Mouse (Mus musculus) hindbrain, embryonic 12.5 days (tissue): ENCODE measurements around the gene Hectd4. TPM values are rescaled to one million over a fixed set of nuclear protein-coding genes. Genes with fewer than 3 reads are reported as not detected.
A peak's percentile ranks its signal among the peaks of the same experiment; 100 is the strongest.

ENCODE experiments used
- ATAC-seq: fragments of 200-750 bp; cut with Nextera tagmentation; 2 replicates; pipeline ENCODE4 v1.8.0; 2017; ENCODE audit warnings: moderate TSS enrichment; ENCODE audit not compliant: low FRiP score
- H3K27ac ChIP-seq: fragments of 300-500 bp; sonication (generic); 2 replicates; pipeline ENCODE4 v1.5.1; 2016; ENCODE audit warnings: mild to moderate bottlenecking
- H3K27me3 ChIP-seq: fragments of 300-500 bp; sonication (generic); 2 replicates; pipeline ENCODE4 v1.6.1; 2016; ENCODE audit warnings: mild to moderate bottlenecking
- H3K36me3 ChIP-seq: fragments of 300-500 bp; sonication (generic); 2 replicates; pipeline ENCODE4 v1.6.1; 2016; ENCODE audit warnings: mild to moderate bottlenecking
- H3K4me1 ChIP-seq: fragments of 300-500 bp; sonication (generic); 2 replicates; pipeline ENCODE4 v1.6.1; 2016
- H3K4me2 ChIP-seq: fragments of 300-500 bp; sonication (generic); replicated peaks from 2 replicates; pipeline ENCODE4 v1.6.1; 2016; ENCODE audit warnings: mild to moderate bottlenecking
- H3K4me3 ChIP-seq: fragments of 300-500 bp; sonication (generic); 2 replicates; pipeline ENCODE4 v1.5.1; 2016; ENCODE audit warnings: mild to moderate bottlenecking
- H3K9ac ChIP-seq: fragments of 300-500 bp; sonication (generic); 2 replicates; pipeline ENCODE4 v1.6.1; 2016; ENCODE audit warnings: mild to moderate bottlenecking, moderate library complexity
- H3K9me3 ChIP-seq: fragments of 300-500 bp; sonication (generic); replicated peaks from 2 replicates; pipeline ENCODE4 v1.6.1; 2016; ENCODE audit warnings: mild to moderate bottlenecking
- WGBS: fragments of 180-500 bp; shearing (Covaris S2); methylation state at CpG from one replicate; pipeline ENCODE4 v1.1.7; 2016; 5-methylcytosine and 5-hydroxymethylcytosine counted together
- polyA plus RNA-seq: library from polyadenylated mRNA; unstranded; fragments of >200 nt; fragmentation: Nextera tagmentation; extraction: Ambion mirVana; gene quantifications from 2 replicates; pipeline ENCODE4 v1.2.1, GENCODE M21; 2016

Hectd4 gene
- polyA plus RNA-seq, 1 experiment from 2014 or later, result 16.4 TPM

GRCm38 (mm10) chr5:121266741-121267382 lies 46.8 kb downstream of the Hectd4 start:
- Histone ChIP-seq H3K36me3 (peaks cover 62% of the 10 kb centered on the region), H3K4me2 (no peak overlapping the region), H3K27ac (no peak overlapping the region), H3K9ac (no peak overlapping the region), H3K4me1 (no peaks in the 10 kb centered on the region), H3K9me3 (no peaks in the 10 kb centered on the region), H3K4me3 (no peak overlapping the region), H3K27me3 (no peaks in the 10 kb centered on the region)
- 89% methylated on average over 7 of the region's 7 CpGs for WGBS
- no peak for ATAC-seq

GRCm38 (mm10) chr5:121271046-121271445 lies 51.0 kb downstream of the Hectd4 start:
- no peaks in the 10 kb centered on the region for H3K4me1 ChIP-seq
- H3K4me2 ChIP-seq, result no peak overlapping the region
- H3K9me3 ChIP-seq, result no peaks in the 10 kb centered on the region
- H3K9ac ChIP-seq, result no peak overlapping the region
- peaks cover 72% of the 10 kb centered on the region for H3K36me3 ChIP-seq
- no peak overlapping the region for H3K4me3 ChIP-seq
- no peaks in the 10 kb centered on the region for H3K27me3 ChIP-seq
- ATAC-seq, result no peak
- no peak overlapping the region for H3K27ac ChIP-seq
- WGBS, result 87% methylated on average over 7 of the region's 7 CpGs

GRCm38 (mm10) chr5:121276808-121277207 lies 56.8 kb downstream of the Hectd4 start:
- ATAC-seq, result no peak
- Histone ChIP-seq H3K27me3 (no peaks in the 10 kb centered on the region), H3K9me3 (no peaks in the 10 kb centered on the region), H3K36me3 (peaks cover 78% of the 10 kb centered on the region), H3K4me2 (no peak overlapping the region), H3K4me1 (no peaks in the 10 kb centered on the region), H3K4me3 (no peak overlapping the region), H3K27ac (no peak overlapping the region), H3K9ac (no peak overlapping the region)
- WGBS, result 85% methylated on average over 1 of the region's 1 CpGs

GRCm38 (mm10) chr5:121280456-121280855 lies 60.4 kb downstream of the Hectd4 start:
- Histone ChIP-seq H3K27me3 (no peaks in the 10 kb centered on the region), H3K27ac (no peak overlapping the region), H3K9ac (no peak overlapping the region), H3K36me3 (peaks cover 69% of the 10 kb centered on the region), H3K4me2 (no peak overlapping the region), H3K9me3 (no peaks in the 10 kb centered on the region), H3K4me1 (no peaks in the 10 kb centered on the region), H3K4me3 (no peak overlapping the region)
- ATAC-seq, result no peak
- WGBS, result 94% methylated on average over 4 of the region's 4 CpGs

- Histone ChIP-seq H3K9ac (no peak overlapping the region), H3K4me3 (no peak overlapping the region), H3K4me1 (no peaks in the 10 kb centered on the region), H3K4me2 (no peak overlapping the region), H3K27me3 (no peaks in the 10 kb centered on the region), H3K27ac (no peak overlapping the region), H3K9me3 (no peaks in the 10 kb centered on the region), H3K36me3 (peaks cover 76% of the 10 kb centered on the region)
- 94% methylated on average over 9 of the region's 9 CpGs for WGBS
- no peak for ATAC-seq
Measured at GRCm38 (mm10) chr5:121283051-121283450, 63.0 kb downstream of the Hectd4 start.

- WGBS, result 91% methylated on average over 5 of the region's 5 CpGs
- H3K4me2 ChIP-seq, result no peak overlapping the region
- no peaks in the 10 kb centered on the region for H3K27me3 ChIP-seq
Measured at GRCm38 (mm10) chr5:121284816-121285215, 64.8 kb downstream of the Hectd4 start.

GRCm38 (mm10) chr5:121287213-121287612 lies 67.2 kb downstream of the Hectd4 start:
- no peak for ATAC-seq
- Histone ChIP-seq H3K36me3 (peaks cover 74% of the 10 kb centered on the region), H3K4me3 (no peak overlapping the region), H3K27me3 (no peaks in the 10 kb centered on the region), H3K27ac (no peak overlapping the region), H3K4me1 (no peaks in the 10 kb centered on the region), H3K9ac (no peak overlapping the region), H3K4me2 (no peak overlapping the region), H3K9me3 (no peaks in the 10 kb centered on the region)
- 96% methylated on average over 2 of the region's 2 CpGs for WGBS

More at GRCm38 (mm10) chr5:121284816-121285215, 64.8 kb downstream of the Hectd4 start:
- Histone ChIP-seq H3K36me3 (peaks cover 71% of the 10 kb centered on the region), H3K9ac (no peak overlapping the region), H3K4me1 (no peaks in the 10 kb centered on the region), H3K27ac (no peak overlapping the region), H3K9me3 (no peaks in the 10 kb centered on the region), H3K4me3 (no peak overlapping the region)
- ATAC-seq, result no peak

- H3K36me3 ChIP-seq, result peaks cover 82% of the 10 kb centered on the region
- WGBS, result 90% methylated on average over 3 of the region's 3 CpGs
Measured at GRCm38 (mm10) chr5:121290289-121290688, 70.3 kb downstream of the Hectd4 start.

GRCm38 (mm10) chr5:121292309-121293165 lies 72.5 kb downstream of the Hectd4 start:
- Histone ChIP-seq H3K4me3 (no peak overlapping the region), H3K27ac (no peak overlapping the region), H3K9ac (0 out of 2 replicates have a peak overlapping the region, but pooled peaks have one; percentile 1), H3K4me1 (no peaks in the 10 kb centered on the region), H3K4me2 (no peak overlapping the region), H3K36me3 (peaks cover 85% of the 10 kb centered on the region), H3K9me3 (no peaks in the 10 kb centered on the region), H3K27me3 (no peaks in the 10 kb centered on the region)
- 88% methylated on average over 16 of the region's 16 CpGs for WGBS
- no peak for ATAC-seq

More at GRCm38 (mm10) chr5:121290289-121290688, 70.3 kb downstream of the Hectd4 start:
- Histone ChIP-seq H3K9me3 (no peaks in the 10 kb centered on the region), H3K27me3 (no peaks in the 10 kb centered on the region), H3K4me2 (no peak overlapping the region), H3K4me3 (no peak overlapping the region), H3K9ac (no peak overlapping the region), H3K27ac (no peak overlapping the region), H3K4me1 (no peaks in the 10 kb centered on the region)
- ATAC-seq, result no peak

- Histone ChIP-seq H3K27ac (no peak overlapping the region), H3K4me3 (no peak overlapping the region), H3K9ac (no peak overlapping the region), H3K4me2 (no peak overlapping the region), H3K27me3 (no peaks in the 10 kb centered on the region), H3K36me3 (peaks cover 91% of the 10 kb centered on the region), H3K9me3 (no peaks in the 10 kb centered on the region), H3K4me1 (no peaks in the 10 kb centered on the region)
- WGBS, result 92% methylated on average over 7 of the region's 7 CpGs
- ATAC-seq, result no peak
Measured at GRCm38 (mm10) chr5:121305009-121305408, 85.0 kb downstream of the Hectd4 start.

- H3K4me1 ChIP-seq, result no peaks in the 10 kb centered on the region
- no peak overlapping the region for H3K27ac ChIP-seq
- H3K4me2 ChIP-seq, result no peak overlapping the region
- WGBS, result 75% methylated on average over 3 of the region's 3 CpGs
- no peak for ATAC-seq
- no peaks in the 10 kb centered on the region for H3K9me3 ChIP-seq
- no peak overlapping the region for H3K4me3 ChIP-seq
- H3K36me3 ChIP-seq, result peaks cover 97% of the 10 kb centered on the region
- no peaks in the 10 kb centered on the region for H3K27me3 ChIP-seq
- H3K9ac ChIP-seq, result no peak overlapping the region
Measured at GRCm38 (mm10) chr5:121307620-121308019, 87.6 kb downstream of the Hectd4 start.

GRCm38 (mm10) chr5:121311576-121311975 lies 91.6 kb downstream of the Hectd4 start:
- H3K9me3 ChIP-seq, result no peaks in the 10 kb centered on the region
- ATAC-seq, result no peak
- no peaks in the 10 kb centered on the region for H3K27me3 ChIP-seq
- no peak overlapping the region for H3K9ac ChIP-seq
- peaks cover 98% of the 10 kb centered on the region for H3K36me3 ChIP-seq
- no peak overlapping the region for H3K27ac ChIP-seq
- H3K4me2 ChIP-seq, result no peak overlapping the region
- WGBS, result 96% methylated on average over 8 of the region's 8 CpGs
- H3K4me3 ChIP-seq, result no peak overlapping the region
- no peaks in the 10 kb centered on the region for H3K4me1 ChIP-seq
